Mouse (Mus musculus) megakaryocyte, embryonic 14.5 days (primary cell): ENCODE results near the gene Gpc6. TPM values are rescaled to one million over a fixed set of nuclear protein-coding genes. Genes with fewer than 3 reads are reported as not detected.

Experiments
- H3K27me3 ChIP-seq: replicated peaks from 2 replicates; pipeline ENCODE3; 2012; ENCODE audit warnings: inconsistent platforms
- H3K36me3 ChIP-seq: replicated peaks from 2 replicates; pipeline ENCODE3; 2012; ENCODE audit warnings: low read length, inconsistent platforms, mixed read lengths
- H3K4me1 ChIP-seq: 2 replicates; pipeline ENCODE4 v1.6.1; 2012; ENCODE audit warnings: inconsistent platforms
- H3K4me3 ChIP-seq: replicated peaks from 2 replicates; pipeline ENCODE3; 2012; ENCODE audit warnings: moderate library complexity, mild to moderate bottlenecking, inconsistent platforms
- H3K9me3 ChIP-seq: 2 replicates; pipeline ENCODE4 v1.6.1; 2012; ENCODE audit warnings: inconsistent platforms
- FLI1 ChIP-seq: IDR thresholded peaks from 2 replicates; pipeline ENCODE4 v1.6.1; 2012; ENCODE audit warnings: low read length, inconsistent platforms, mixed read lengths
- GATA1 ChIP-seq: IDR thresholded peaks from 3 replicates; pipeline ENCODE4 v1.6.1; 2012; ENCODE audit warnings: mixed read lengths, low read length, inconsistent platforms, borderline replicate concordance
- polyA plus RNA-seq: library from polyadenylated mRNA; stranded (reverse); fragments of >175 nt; gene quantifications from 2 replicates; pipeline ENCODE4 v1.2.3, GENCODE M21; 2012; ENCODE audit warnings: low replicate concordance; ENCODE audit not compliant: insufficient read depth

The Gpc6 gene
- polyA plus RNA-seq, 1 experiment: not detected

DNA sequence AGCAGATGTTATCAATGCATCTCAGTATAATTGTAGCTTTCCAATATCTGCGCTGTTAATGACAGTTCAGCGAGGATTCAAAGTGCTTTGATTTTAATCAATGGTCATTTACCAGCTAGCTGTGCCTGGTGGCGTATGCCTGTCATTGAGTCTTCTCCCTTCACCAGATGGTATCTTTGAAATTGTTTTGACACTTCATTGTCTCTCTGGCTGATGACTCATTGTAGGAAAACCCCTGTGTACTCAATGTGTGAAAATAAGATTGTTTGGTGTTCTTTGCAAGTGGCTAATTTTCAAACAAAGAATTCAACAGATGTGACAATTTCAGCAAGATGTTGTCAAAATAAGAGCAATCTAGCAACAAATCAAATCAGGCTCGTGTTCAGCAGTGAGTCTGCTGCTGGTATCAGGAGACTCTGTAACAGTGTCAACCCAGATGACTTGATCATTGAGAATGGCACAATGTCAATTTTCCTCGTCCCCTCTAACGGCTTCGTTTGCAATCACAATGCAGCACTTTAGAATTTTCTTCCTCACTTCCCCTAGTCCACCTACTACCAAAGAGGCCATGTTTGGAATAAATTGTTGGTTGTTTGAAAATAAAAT is 631.7 kb downstream of the Gpc6 start:
- Histone ChIP-seq H3K27me3 (no peaks in the 10 kb centered on the region), H3K9me3 (peaks cover 15% of the 10 kb centered on the region), H3K36me3 (no peaks in the 10 kb centered on the region), H3K4me3 (no peak overlapping the region), H3K4me1 (no peaks in the 10 kb centered on the region)
- no peak for TF ChIP-seq FLI1
- no peak for TF ChIP-seq GATA1

DNA sequence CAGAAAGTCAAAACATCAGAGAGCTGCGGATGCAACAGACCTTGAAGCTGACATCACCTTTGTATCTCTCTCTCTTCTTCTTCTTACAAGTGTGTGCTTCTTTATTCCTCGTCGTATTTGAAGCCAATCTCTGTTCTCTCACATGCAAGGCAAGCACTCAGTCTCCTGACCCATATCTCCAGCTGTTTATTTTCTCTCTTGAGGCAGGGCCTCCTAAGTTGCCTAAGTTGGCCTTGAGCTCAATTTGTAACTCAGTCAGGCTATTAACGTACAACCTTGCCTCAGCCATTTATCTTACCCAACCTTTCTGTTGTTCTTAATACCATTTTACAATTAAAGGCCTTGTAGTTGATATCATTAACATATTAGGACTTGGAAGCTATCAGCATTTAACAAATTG is 637.0 kb downstream of the Gpc6 start:
- Histone ChIP-seq H3K4me1 (no peaks in the 10 kb centered on the region), H3K27me3 (no peaks in the 10 kb centered on the region), H3K4me3 (no peak overlapping the region), H3K36me3 (no peaks in the 10 kb centered on the region), H3K9me3 (peaks cover 16% of the 10 kb centered on the region)
- TF ChIP-seq FLI1: no peak
- no peak for TF ChIP-seq GATA1

DNA sequence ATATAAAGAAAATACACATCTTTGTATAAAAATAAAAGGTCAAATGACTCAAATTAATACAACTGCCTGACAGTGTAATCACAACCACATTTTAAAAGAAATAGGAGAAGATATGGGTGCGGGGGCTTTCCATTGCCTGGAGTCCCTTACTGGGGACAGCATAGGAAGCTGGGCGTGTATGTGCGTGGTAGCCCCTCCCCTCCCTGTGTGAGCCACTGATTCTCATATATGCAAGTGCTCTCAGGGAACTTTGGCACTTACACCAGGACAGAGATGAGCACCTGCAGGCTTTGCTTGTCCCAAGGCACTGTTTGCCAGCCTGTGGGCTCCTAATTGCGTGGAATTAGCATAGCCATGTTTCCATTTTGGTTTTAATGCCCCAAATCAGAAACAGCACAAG is 644.2 kb downstream of the Gpc6 start:
- no peak overlapping the region for H3K4me3 ChIP-seq
- no peak for TF ChIP-seq FLI1
- TF ChIP-seq GATA1: no peak

DNA sequence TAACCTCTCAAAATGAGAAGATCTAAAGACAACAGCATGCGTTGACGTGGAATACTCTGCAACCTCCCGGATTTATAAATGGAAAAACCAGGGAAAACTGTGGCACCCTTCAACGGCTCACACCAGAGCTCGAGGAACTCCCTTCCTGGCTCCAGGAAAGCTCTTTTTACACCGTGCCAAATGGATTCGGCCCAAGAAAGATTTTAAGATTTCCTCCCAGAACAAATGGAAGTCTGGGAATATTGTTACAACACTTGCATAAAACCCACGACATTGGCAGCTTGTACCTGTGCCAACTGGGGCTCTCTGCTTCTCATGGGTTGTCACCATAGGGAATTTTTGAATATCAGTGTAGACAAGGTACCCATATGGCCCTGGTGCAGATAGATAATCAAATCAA is 647.1 kb downstream of the Gpc6 start:
- TF ChIP-seq GATA1 (no peak), FLI1 (no peak)
- Histone ChIP-seq H3K27me3 (no peaks in the 10 kb centered on the region), H3K4me1 (no peaks in the 10 kb centered on the region), H3K36me3 (no peaks in the 10 kb centered on the region), H3K4me3 (no peak overlapping the region), H3K9me3 (peaks cover 29% of the 10 kb centered on the region)

More for the DNA sequence above, 644.2 kb downstream of the Gpc6 start:
- Histone ChIP-seq H3K9me3 (peaks cover 22% of the 10 kb centered on the region), H3K36me3 (no peaks in the 10 kb centered on the region), H3K27me3 (no peaks in the 10 kb centered on the region), H3K4me1 (no peaks in the 10 kb centered on the region)

DNA sequence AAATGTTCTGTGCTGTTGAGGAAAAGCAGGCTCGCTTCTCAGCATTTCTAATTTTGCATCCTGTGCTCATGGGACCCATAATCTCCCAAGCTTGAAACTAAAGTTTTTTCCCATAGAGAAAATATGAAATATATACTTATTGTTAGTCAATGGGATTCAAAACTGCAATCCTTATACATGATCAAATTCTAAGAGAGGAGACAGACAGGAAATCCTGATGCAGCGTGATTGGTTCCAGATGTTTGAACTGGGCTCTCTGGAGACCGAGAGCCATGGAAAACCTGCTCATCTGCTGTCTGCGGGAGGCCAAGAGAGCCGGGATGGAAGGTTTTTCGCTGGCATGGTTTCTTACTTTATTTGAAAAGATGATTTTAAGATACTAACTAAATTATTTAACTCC is 649.1 kb downstream of the Gpc6 start:
- Histone ChIP-seq H3K36me3 (no peaks in the 10 kb centered on the region), H3K9me3 (peaks cover 35% of the 10 kb centered on the region), H3K27me3 (no peaks in the 10 kb centered on the region), H3K4me1 (no peaks in the 10 kb centered on the region), H3K4me3 (no peak overlapping the region)
- TF ChIP-seq FLI1: no peak
- no peak for TF ChIP-seq GATA1

DNA sequence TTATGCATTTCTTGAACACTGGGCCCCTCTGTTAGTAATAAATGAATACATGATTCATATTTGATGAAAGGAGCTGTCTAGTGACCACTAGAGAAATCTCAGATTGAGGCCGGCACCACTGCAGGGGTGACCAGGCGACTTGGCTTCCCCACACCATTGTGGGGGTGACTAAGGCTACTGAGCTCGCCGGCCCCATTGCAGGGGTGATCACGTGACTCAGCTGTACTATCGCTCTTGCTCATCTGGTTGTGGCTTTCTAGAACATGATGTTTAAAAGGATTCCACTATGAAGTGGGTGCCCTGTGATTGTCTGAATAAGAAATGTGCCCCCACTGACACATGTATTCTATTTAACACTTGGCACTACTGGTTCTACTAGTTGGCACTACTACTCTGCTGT is 656.6 kb downstream of the Gpc6 start:
- H3K4me1 ChIP-seq: no peaks in the 10 kb centered on the region
- H3K36me3 ChIP-seq: no peaks in the 10 kb centered on the region
- no peak overlapping the region for H3K4me3 ChIP-seq
- H3K9me3 ChIP-seq: peaks cover 26% of the 10 kb centered on the region
- H3K27me3 ChIP-seq: no peaks in the 10 kb centered on the region
- TF ChIP-seq FLI1 (no peak), GATA1 (no peak)

DNA sequence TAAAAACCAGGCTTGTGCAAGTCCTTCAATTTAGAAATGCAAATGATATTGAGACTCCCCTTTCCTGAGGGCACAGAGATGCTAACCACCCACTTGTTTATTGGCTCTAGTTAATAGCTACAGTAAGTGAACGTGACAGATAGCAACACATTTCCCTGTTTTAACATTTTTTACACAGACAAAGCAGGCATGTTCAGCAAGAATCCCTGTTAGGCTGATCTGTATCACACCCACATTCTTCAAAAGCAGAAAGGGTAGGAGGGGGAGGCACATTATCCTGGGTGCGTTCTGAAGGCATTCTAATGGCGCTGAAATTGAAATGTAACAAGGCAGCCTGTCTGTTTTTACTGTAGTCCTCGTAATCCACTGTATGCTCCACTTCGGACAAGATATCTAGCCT is 674.6 kb downstream of the Gpc6 start:
- no peak for TF ChIP-seq GATA1
- no peak for TF ChIP-seq FLI1
- Histone ChIP-seq H3K4me1 (no peaks in the 10 kb centered on the region), H3K4me3 (no peak overlapping the region), H3K9me3 (peaks cover 25% of the 10 kb centered on the region), H3K36me3 (no peaks in the 10 kb centered on the region), H3K27me3 (no peaks in the 10 kb centered on the region)

DNA sequence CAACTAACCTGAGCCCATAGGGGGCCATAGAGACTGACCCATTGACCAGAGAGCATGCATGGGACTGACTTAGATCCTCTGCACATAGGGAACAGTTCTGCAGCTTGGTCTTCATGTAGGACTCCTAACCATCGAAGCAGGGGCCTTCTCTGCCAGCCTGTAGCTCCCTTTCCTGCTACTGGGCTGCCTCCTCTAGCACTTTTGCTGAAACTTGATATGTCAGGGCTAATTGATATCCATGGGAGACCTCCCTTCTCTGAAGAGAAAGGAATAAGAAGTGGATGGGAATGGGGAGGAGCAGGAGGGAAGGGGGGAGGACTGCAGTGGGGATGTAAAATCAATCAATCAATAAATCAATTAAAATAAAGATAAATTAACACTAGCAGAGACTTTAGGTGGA is 678.7 kb downstream of the Gpc6 start:
- Histone ChIP-seq H3K27me3 (no peaks in the 10 kb centered on the region), H3K36me3 (no peaks in the 10 kb centered on the region), H3K9me3 (peaks cover 20% of the 10 kb centered on the region), H3K4me3 (no peak overlapping the region), H3K4me1 (no peaks in the 10 kb centered on the region)
- TF ChIP-seq FLI1 (no peak), GATA1 (no peak)

DNA sequence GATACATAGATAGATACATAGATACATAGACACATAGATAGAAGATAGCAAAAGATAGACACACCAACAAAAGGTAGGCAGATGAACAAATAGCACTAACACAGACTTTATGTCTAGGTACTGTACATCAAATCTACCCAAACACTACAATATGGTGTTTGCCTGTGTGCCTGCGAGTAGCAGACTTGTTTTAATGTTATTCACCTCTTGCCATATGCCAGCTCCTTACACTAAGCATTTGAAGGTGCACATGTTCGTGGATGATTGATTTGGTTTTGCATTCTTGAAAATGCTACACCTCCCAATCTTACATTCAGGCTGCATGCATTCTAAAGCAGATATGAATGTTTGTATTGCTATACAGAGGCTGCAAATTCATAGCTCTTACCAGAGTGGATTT is 680.6 kb downstream of the Gpc6 start:
- TF ChIP-seq FLI1 (no peak), GATA1 (no peak)
- no peak overlapping the region for H3K4me3 ChIP-seq
- no peaks in the 10 kb centered on the region for H3K27me3 ChIP-seq
- peaks cover 28% of the 10 kb centered on the region for H3K9me3 ChIP-seq
- no peaks in the 10 kb centered on the region for H3K36me3 ChIP-seq
- no peaks in the 10 kb centered on the region for H3K4me1 ChIP-seq

DNA sequence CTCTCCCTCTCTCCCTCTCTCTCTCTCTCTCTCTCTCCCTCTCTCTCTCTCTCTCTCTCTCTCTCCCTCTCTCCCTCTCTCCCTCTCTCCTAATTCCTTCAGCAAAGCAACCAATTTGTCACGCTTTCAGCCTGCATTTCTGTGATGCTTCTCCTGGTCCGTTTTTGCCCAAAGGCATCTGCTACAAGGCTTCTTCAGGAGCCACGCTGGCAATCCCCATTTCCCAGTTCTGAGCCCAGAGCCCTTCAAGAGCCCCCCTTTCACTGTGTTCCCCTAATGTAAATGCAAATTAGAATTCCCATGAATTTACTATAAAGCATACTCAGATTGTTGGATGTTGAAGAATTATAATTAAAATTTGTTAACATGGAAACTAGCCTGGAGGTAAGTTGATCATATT is 686.0 kb downstream of the Gpc6 start:
- Histone ChIP-seq H3K4me3 (no peak overlapping the region), H3K27me3 (no peaks in the 10 kb centered on the region), H3K36me3 (no peaks in the 10 kb centered on the region), H3K4me1 (no peaks in the 10 kb centered on the region), H3K9me3 (peaks cover 17% of the 10 kb centered on the region)
- TF ChIP-seq FLI1: no peak
- TF ChIP-seq GATA1: no peak

DNA sequence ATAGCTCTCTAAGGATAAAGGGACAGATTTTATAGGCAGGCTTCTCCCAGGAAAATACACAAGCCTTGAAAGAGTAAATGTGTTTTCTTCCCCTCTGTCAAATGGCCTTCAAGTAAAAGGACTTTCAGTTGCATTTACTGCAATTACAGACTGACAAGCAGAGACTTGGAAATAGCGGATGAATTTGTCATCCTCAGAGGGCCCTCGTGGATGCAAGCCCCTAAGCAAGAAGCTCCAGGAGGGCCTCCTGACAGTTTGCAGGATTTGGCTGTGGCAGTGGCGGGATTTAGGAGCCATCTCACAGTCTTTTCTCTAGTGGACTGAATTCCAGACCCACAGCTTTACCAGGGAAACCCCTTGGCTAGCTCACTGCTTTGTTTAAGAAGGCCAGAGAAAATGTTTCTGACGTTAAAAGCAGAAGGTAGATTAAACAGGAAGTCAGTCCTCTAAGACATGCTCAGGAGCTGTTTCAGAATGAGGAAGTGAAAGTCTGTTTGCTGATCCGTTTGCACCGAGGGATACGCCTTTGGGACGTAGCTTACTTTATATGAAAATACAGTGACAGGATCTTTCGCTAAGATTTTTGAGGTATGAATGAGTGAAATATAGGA is 700.1 kb downstream of the Gpc6 start:
- no peaks in the 10 kb centered on the region for H3K4me1 ChIP-seq
- TF ChIP-seq GATA1: no peak
- TF ChIP-seq FLI1: no peak
- no peaks in the 10 kb centered on the region for H3K27me3 ChIP-seq
- H3K36me3 ChIP-seq: no peaks in the 10 kb centered on the region
- no peak overlapping the region for H3K4me3 ChIP-seq
- H3K9me3 ChIP-seq: peaks cover 24% of the 10 kb centered on the region
